Mouse (Mus musculus) kidney, postnatal 14 days (tissue): ENCODE measurements at regions not wholly inside any gene's neighbourhood (a gene's known extent, or its start where the extent isn't known, plus 50 kb on each side); places are given as distances from the start of the nearest gene placed in this dataset.

Source experiments
- DNase-seq: peaks from one replicate; pipeline ENCODE4 v3.0.0; 2022; ENCODE audit warnings: mixed read lengths

- no peak for DNase-seq
These were observed 197.3 kb upstream of the Mctp2 start for GRCm38 (mm10) chr7:72503756-72504155.

- peak; percentile 20 for DNase-seq
These were observed 197.9 kb upstream of the Mctp2 start for GRCm38 (mm10) chr7:72504268-72504667.

- peak; percentile 62 for DNase-seq
These were observed 199.5 kb upstream of the Mctp2 start for GRCm38 (mm10) chr7:72505732-72506460.

- peak; percentile 60 for DNase-seq
These were observed 201.5 kb upstream of the Mctp2 start for GRCm38 (mm10) chr7:72507946-72508345.

- DNase-seq, result no peak
These were observed 203.7 kb upstream of the Mctp2 start for GRCm38 (mm10) chr7:72510116-72510515.

GRCm38 (mm10) chr7:72513446-72513845 is 207.0 kb upstream of the Mctp2 start:
- no peak for DNase-seq

- no peak for DNase-seq
These were observed 208.4 kb upstream of the Mctp2 start for GRCm38 (mm10) chr7:72514851-72515250.

- no peak for DNase-seq
These were observed 212.1 kb upstream of the Mctp2 start for GRCm38 (mm10) chr7:72518421-72518972.

GRCm38 (mm10) chr7:72519359-72520115 is 213.1 kb upstream of the Mctp2 start:
- no peak for DNase-seq

- no peak for DNase-seq
These were observed 222.5 kb upstream of the Mctp2 start for GRCm38 (mm10) chr7:72528873-72529272.

GRCm38 (mm10) chr7:72538288-72538687 is 231.9 kb upstream of the Mctp2 start:
- DNase-seq, result no peak

- no peak for DNase-seq
These were observed 233.5 kb upstream of the Mctp2 start for GRCm38 (mm10) chr7:72539915-72540314.

GRCm38 (mm10) chr7:72541521-72542478 is 235.4 kb upstream of the Mctp2 start:
- peak; percentile 6 for DNase-seq

- DNase-seq, result no peak
These were observed 237.1 kb upstream of the Mctp2 start for GRCm38 (mm10) chr7:72543501-72543900.

- peak; percentile 72 for DNase-seq
These were observed 237.5 kb upstream of the Mctp2 start for GRCm38 (mm10) chr7:72543946-72544345.

GRCm38 (mm10) chr7:72567378-72567777 is 261.0 kb upstream of the Mctp2 start:
- DNase-seq, result no peak

- no peak for DNase-seq
These were observed 262.8 kb upstream of the Mctp2 start for GRCm38 (mm10) chr7:72569177-72569576.

GRCm38 (mm10) chr7:72574316-72574715 is 267.9 kb upstream of the Mctp2 start:
- no peak for DNase-seq

- DNase-seq, result no peak
These were observed 278.0 kb upstream of the Mctp2 start for GRCm38 (mm10) chr7:72584427-72584826.

GRCm38 (mm10) chr7:72589241-72589668 is 282.8 kb upstream of the Mctp2 start:
- no peak for DNase-seq

GRCm38 (mm10) chr7:72590351-72591115 is 284.1 kb upstream of the Mctp2 start:
- DNase-seq, result no peak

GRCm38 (mm10) chr7:72592110-72592509 is 285.7 kb upstream of the Mctp2 start:
- no peak for DNase-seq
